Mouse (Mus musculus) adrenal gland, adult 2 months (tissue): Measurements from ENCODE around the gene Rubcnl. TPM values are rescaled to one million over a fixed set of nuclear protein-coding genes. Genes with fewer than 3 reads are reported as not detected.

ENCODE experiments used
- DNase-seq: peaks from one replicate; pipeline ENCODE4 v3.0.0; 2021
- polyA plus RNA-seq: library from polyadenylated mRNA; depleted of rRNA; stranded (reverse); fragments of >200 nt; gene quantifications from 2 replicates; pipeline ENCODE4 v1.2.3, GENCODE M21; 2012
- total RNA-seq, 2 experiments: library from RNA; stranded (reverse); gene quantifications; 2 replicates each; pipeline ENCODE4 v1.2.3; 2021

The Rubcnl gene
- total and polyA plus RNA-seq, 3 experiments, result 0.12 to 4.1 (median 0.32) TPM

GRCm38 (mm10) chr14:75017877-75018825 is 2.3 kb downstream of the Rubcnl start:
- DNase-seq, result no peak

DNA sequence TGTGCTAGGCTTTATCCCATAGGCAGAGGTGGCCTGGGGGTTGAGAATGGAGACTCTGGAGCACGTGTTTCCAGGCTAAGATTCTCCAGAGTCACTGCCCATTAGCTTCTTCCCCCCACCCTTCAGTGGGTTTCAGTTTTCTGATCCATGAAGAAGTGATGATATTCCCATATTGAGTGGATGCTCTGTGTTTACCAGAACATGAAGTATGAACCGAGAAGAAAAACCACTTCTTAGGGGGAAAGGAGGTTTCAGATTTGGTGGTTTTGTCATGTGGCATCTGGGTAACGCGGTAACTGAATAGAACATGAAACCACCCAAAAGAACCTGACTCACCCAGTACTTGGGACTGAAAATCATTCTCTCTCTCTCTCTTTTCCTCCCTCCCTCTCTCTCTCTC is 3.0 kb downstream of the Rubcnl start:
- no peak for DNase-seq

DNA sequence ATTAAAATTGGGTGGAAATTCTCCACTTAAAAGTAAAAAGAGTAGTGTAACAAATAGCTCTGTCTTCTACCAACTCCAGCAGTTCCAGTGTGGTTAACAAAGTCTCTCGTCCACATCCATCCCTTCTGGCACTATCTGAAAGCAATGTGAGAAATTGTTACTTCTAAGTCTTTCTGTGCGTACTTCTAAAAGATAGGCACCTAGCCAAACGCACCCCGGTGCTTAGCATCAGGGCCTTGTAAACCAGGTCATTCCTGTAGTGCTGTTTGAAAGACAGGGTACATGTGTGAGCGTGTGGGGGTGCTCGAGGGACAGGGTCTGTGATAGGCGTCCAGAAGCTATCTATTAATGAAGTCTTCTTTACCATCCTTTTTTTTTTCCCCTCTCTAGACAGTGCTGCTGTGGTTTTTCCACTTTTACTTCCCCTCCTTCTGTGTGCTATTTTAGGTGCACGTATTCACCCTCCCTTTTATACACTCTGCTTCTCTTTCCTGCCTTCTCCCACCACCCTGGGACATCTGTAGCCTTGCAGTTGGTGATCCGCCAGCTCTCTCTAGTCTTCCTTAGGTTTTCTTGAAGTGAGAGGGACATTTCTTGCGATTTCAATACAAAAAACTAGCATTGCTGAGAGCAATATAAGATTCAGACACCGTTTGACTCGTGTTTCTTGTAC is 4.9 kb downstream of the Rubcnl start:
- no peak for DNase-seq

DNA sequence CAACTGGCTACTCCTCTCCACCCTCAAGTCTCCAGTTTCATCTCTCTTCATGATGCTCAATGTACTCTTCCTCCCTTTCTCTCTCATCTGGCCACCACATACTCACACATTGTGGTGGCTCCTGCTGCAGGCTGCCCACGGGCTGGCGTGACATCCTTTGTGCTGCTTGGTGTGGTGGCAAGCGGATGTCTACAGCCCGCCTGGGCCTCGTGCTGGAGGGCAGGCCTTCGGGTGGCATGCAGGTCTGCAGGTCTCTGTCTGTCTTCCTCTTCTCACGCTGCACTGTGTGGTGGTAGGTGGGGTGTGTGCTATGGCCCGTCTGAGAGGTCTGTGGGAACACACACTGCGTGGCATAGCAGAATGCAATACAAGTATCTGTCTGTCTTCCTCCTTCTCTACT is 6.7 kb downstream of the Rubcnl start:
- DNase-seq, result no peak

DNA sequence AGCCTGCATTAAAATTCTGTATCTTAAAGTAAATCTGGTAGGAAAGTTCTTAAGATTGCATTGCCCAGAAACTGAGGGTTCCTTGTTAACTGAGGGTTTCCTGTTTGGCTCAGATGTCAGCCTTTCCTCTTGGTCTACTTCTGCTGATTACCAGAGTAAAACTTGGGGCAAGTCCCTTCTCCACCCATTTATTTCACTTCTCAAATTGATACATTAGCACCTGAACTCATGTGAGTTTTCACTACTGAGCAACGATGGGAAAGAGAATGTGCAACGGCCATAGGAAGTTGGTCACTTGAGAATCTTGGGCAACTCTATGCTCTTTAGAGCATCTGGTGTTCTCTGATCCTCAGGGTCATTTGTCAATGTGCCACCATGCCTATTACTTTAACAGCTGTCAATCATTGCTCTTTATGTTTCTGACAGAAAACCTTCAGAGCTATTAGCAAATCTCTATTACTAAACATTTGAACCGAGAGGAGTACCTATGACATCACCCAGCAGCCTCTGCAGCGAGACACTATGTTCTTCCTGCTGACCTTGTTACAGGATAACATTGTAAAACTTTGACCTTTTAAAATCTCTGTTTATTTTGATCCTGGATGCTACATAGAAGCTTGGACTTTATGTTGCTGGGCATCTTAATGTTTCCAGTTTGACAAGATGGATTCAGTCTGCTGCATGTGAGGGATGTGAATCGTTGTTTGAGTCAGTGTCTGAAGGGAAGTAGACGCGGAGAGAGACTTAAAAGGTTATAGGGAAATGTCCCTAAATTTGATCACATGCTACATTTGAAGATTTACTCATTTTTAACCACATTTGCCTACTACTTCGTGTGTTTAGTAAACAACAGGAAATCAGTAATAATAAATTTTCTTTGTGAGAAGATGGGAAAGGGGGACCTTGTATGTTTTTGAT is 9.2 kb downstream of the Rubcnl start:
- no peak for DNase-seq

DNA sequence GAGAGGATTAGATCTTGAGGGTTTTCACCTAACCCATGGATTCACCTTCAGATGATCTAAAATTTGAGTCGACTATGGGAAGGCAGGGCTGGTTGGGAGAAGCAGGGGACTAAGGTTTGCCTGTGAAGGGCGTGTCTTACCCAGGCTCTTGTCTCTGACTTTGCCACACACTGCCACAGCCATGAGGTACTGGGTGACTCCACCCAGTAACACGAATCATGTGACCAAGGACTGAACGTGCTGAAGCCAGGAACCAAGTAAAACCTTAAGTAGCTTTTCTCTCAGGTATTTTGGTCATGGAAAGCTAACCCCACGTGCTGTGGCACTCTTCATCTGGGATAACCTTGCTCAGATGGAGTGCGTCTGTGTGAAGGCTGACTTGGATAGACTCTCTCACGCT is 14.9 kb downstream of the Rubcnl start:
- DNase-seq, result no peak

GRCm38 (mm10) chr14:75031999-75032575 is 16.3 kb downstream of the Rubcnl start:
- no peak for DNase-seq

DNA sequence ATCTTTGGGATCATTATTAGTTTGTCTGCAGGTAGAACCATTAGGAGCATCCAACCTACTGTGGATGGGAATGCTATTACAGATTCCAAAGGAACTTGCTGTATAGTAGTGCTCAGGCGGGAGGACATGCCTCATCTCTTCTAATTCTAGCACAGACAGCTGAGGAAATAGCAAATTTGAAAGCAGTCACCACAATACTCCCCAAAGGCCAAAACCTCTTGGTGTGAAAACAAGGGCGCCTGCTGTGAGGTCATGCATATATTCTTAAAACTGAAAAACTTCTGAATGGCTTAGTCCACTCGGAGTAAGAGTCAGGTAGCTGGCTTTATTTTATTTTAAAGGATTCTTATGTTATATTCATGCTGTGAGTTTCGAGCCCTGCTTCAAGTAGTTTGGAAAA is 16.9 kb downstream of the Rubcnl start:
- no peak for DNase-seq

GRCm38 (mm10) chr14:75034240-75034639 is 18.4 kb downstream of the Rubcnl start:
- DNase-seq, result no peak

DNA sequence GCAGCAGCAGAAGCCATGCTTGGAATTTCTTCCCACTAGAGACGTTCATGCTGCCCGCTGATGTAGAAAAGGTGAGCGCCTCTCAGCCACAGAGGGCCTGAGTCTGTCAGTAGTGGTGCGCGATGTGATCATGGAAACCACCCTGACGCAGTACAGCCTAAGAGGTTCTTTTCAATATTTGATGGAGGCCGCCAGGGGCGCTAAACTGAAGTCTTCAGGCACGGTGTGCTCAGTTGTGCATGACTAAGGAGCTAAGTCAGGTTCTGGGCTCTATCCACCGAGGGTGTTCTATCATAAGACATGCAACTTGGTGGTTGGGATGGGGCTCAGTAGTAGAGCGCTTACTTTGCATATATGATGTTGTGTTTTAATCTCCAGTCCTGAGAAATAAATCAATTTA is 19.6 kb downstream of the Rubcnl start:
- DNase-seq, result no peak

DNA sequence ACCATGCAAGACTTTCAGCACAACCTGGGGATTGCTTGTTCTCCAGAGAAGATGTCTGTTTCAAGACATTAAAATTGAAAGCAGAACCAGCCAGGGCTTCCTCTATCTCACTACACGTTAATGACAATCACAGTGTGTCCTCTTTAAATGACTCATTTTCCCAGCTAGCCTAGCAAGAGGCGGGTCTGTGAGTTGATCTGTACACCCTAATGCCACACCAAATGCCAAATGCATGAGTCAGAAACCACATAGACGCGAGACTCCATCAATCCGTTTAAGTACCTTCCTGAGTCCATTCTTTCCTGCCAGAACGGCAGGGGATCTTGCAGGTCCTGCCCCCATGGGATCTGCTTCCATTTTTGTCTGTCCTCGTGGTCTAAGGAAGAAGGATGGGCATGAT is 29.4 kb downstream of the Rubcnl start:
- DNase-seq, result peak; percentile 49

DNA sequence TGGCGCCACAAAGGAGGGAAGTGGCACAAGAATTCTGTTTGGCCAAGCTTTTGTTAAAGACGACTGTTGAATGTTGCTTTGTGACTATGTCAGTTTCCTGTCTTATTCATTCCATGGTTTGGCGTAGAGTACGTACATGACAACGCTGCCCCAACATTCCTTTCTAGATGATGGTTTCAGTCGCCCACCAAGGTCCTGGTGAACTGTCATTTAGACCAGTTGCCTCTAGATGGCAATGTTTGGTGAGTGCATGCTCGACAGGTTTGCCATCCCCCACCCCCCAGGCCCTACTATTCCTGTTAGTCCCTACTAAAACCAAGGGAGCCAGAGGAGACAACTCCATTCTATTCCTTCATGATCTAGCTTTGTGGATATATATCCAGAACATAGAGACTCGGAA is 36.6 kb downstream of the Rubcnl start:
- no peak for DNase-seq

DNA sequence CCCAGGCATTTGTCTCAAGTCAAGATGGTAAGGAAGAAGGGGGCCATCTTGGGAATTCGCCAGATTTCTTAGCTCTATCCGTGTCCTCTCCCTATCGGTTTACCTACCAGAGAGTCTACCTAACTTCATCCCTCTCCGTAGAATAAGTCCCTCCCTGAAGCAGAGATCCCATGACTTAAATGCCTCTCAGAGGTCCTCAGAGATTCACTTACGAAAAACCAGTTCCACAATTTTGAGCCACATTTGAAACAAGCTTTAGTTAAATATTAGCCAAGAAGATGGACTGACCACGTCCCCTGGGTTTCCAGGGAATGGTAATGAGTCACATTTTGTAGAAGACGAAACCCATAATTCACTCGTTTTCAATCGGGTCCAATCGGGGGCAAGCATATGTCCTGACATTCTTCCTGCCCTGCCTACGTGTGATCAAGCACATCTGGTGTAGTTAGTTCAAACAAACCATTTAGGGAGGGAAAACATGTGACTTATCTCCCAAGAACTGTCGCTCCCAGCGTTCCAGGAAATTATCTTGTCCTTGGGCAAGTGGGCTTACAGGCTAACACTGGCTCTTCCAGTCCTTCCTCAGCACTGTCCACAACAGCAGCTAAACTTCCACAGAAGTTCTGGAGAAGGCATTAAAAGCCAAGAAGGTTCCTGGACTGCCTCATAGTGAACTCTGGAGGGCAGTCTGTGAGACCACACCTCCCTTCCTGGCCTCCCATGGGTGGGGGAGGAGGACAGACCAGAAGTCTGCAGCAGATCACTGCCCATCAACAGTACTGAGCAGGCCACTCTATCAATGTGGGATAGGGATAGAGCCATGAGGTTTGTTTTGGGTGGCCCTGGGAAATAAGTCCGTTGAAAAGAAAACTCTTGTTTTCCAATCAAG is 38.9 kb downstream of the Rubcnl start:
- DNase-seq, result no peak

DNA sequence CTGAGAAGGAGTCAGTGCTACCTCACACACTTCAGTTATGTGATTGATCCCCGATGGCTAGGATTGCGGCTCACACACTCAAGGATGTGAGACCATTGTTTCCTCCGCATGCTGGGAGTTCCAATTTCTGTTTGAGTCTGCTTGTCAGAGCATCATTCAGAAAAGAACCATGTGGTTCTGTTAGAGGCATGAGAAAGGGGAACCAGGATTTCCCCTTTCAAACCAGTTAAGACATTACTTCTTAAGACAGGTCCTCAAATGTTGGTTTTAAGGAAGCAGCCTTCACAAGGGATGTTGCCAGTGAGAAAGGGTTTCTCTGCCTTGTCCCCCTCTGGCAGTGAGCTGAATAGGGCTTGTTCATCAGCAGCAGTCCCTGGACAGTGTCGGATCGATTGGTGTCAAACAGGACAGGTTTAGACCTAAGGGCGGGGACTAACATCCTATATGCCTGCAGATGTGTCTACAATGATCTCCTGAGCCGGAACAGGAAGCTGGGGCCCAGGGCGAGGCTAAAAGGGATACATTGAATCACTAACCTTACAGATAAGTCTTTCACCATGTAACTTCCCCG is 41.1 kb downstream of the Rubcnl start:
- DNase-seq, result no peak

DNA sequence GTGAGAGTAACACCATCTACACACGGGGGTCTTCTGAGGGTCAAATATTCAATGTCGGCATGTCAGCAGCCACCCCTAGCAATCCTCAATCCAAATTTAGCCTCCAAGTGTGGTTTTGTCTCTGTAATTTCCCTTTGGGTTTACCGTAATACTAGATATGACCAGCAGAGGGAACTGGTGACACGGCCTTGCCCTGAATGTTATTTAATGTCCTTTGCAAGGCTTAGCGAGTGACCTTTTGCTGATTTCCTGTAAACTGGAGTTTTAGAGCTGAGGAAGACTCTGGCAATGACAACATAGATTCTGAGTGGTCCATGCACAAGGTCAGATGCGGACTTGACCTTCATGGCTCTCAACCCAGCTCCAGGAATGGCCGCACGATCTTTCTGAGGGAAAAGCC is 44.7 kb downstream of the Rubcnl start:
- peak; percentile 42 for DNase-seq

DNA sequence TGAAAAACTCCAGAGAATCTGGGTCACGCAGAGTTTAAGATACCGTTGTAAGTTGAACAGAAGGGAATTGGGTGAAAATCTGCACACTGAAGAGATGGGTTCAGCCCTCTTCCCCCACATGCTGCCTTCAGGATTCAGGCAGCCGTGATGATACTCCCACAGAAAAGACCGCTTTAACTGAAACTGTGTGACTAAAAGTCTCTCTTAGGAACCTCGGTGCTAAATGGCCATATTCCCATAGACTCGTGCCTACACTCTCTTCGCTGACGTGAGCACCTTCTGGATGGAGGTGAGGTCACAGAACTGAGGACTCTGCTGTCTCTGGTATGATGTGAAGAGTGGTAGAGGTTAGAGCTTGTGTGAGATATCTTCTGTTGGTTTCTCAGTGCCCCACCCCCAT is 48.1 kb downstream of the Rubcnl start:
- DNase-seq, result no peak

- no peak for DNase-seq
These were observed 48.7 kb downstream of the Rubcnl start for GRCm38 (mm10) chr14:75064520-75064919.

GRCm38 (mm10) chr14:75065211-75065610 is 49.4 kb downstream of the Rubcnl start:
- no peak for DNase-seq

DNA sequence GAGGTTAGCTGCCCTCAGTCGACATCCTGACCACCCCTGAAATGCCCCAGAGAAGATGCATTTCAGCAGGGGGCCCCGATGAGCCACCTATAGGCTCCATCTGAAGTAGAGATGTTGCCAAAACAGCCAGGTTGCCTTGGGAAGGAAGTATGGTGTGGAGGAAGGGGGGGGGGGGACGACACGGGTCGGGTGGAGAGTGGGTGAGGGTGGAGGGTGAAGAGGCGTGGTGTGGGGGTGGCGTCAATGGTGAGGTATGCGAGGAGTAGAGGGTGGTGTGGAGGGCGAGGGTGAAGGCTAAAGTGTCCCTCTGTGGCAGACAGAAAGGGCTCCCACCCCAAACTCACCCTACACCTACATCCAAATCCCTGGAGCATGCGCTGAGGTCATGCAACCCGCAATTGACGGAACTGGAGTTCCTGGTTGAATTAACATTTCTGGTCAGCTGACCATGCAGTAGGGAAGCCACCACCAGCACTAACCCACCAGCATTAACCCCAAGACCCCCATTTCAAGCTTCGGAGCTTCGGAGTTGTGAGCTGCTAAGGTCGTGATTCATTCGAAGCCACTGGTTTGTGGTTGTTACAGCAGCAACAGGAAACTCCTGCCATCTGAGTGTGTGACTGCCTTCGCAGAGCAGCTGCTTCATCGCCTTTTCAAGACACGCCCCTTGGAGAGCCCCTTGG is 52.7 kb downstream of the Rubcnl start:
- DNase-seq, result no peak
